Mouse (Mus musculus): Measurements from ENCODE around the gene Tjp1. TPM values are rescaled to one million over a fixed set of nuclear protein-coding genes. Genes with fewer than 3 reads are reported as not detected.

The Tjp1 gene
- polyA plus RNA-seq, 1 experiment from 2014 or later, result 13.4 TPM

GRCm38 (mm10) chr7:65375176-65375575, 152.4 kb downstream of the Tjp1 start:
- H3K4me3 ChIP-seq (ENCODE audit: low read depth, low read length), result no peak overlapping the region
- H3K4me1 ChIP-seq (ENCODE audit: control insufficient read depth, insufficient read depth, low read length), result 0 out of 2 replicates have a peak, but pooled peaks cover 5% of the 10 kb centered on the region
- no peaks in the 10 kb centered on the region for H3K9me3 ChIP-seq (ENCODE audit: control insufficient read depth, low read depth, low read length)
- H3K9ac ChIP-seq (replicated peaks; ENCODE audit: low read depth, low read length), result no peak overlapping the region
- WGBS, result 61% methylated on average over 8 of the region's 8 CpGs
- H3K27me3 ChIP-seq (ENCODE audit: control insufficient read depth, insufficient read depth, low read length), result no peaks in the 10 kb centered on the region
- no peak for ATAC-seq (ENCODE audit: insufficient number of reproducible peaks, insufficient read depth, low FRiP score, low read depth)
- no peak overlapping the region for H3K4me2 ChIP-seq (replicated peaks; ENCODE audit: low read depth, low read length)
- no peaks in the 10 kb centered on the region for H3K36me3 ChIP-seq (ENCODE audit: control insufficient read depth, insufficient read depth, low read length)
- H3K27ac ChIP-seq (ENCODE audit: low read length), result no peak overlapping the region; the same call in 1 of the 2 replicates

- Histone ChIP-seq H3K4me2 (replicated peaks; ENCODE audit: low read depth, low read length) (no peak overlapping the region), H3K27me3 (ENCODE audit: control insufficient read depth, insufficient read depth, low read length) (no peaks in the 10 kb centered on the region), H3K4me3 (ENCODE audit: low read depth, low read length) (no peak overlapping the region), H3K36me3 (ENCODE audit: control insufficient read depth, insufficient read depth, low read length) (no peaks in the 10 kb centered on the region), H3K27ac (ENCODE audit: low read length) (no peak overlapping the region), H3K9me3 (ENCODE audit: control insufficient read depth, low read depth, low read length) (no peaks in the 10 kb centered on the region), H3K4me1 (ENCODE audit: control insufficient read depth, insufficient read depth, low read length) (peaks cover 9% of the 10 kb centered on the region; the same call in 1 of the 2 replicates), H3K9ac (replicated peaks; ENCODE audit: low read depth, low read length) (no peak overlapping the region)
- WGBS, result 88% methylated on average over 8 of the region's 8 CpGs
- ATAC-seq (ENCODE audit: insufficient number of reproducible peaks, insufficient read depth, low FRiP score, low read depth), result no peak
Measured at GRCm38 (mm10) chr7:65373336-65373735, 154.2 kb downstream of the Tjp1 start.

- no peak for ATAC-seq (ENCODE audit: insufficient number of reproducible peaks, insufficient read depth, low FRiP score, low read depth)
- peak overlapping the region; percentile 82 for H3K4me3 ChIP-seq (ENCODE audit: low read depth, low read length)
- H3K27ac ChIP-seq (ENCODE audit: low read length), result peak overlapping the region; percentile 94; the same call in 1 of the 2 replicates
- peaks cover 9% of the 10 kb centered on the region; the same call in 1 of the 2 replicates for H3K4me1 ChIP-seq (ENCODE audit: control insufficient read depth, insufficient read depth, low read length)
- no peaks in the 10 kb centered on the region for H3K36me3 ChIP-seq (ENCODE audit: control insufficient read depth, insufficient read depth, low read length)
- 45% methylated on average over 6 of the region's 6 CpGs for WGBS
- no peaks in the 10 kb centered on the region for H3K9me3 ChIP-seq (ENCODE audit: control insufficient read depth, low read depth, low read length)
- no peaks in the 10 kb centered on the region for H3K27me3 ChIP-seq (ENCODE audit: control insufficient read depth, insufficient read depth, low read length)
- peak overlapping the region; percentile 70 for H3K4me2 ChIP-seq (replicated peaks; ENCODE audit: low read depth, low read length)
- H3K9ac ChIP-seq (replicated peaks; ENCODE audit: low read depth, low read length), result peak overlapping the region; percentile 70
Measured at GRCm38 (mm10) chr7:65371765-65372164, 155.8 kb downstream of the Tjp1 start.

GRCm38 (mm10) chr7:65370787-65371616, 156.6 kb downstream of the Tjp1 start:
- Histone ChIP-seq H3K27me3 (ENCODE audit: control insufficient read depth, insufficient read depth, low read length) (no peaks in the 10 kb centered on the region), H3K9me3 (ENCODE audit: control insufficient read depth, low read depth, low read length) (no peaks in the 10 kb centered on the region), H3K4me1 (ENCODE audit: control insufficient read depth, insufficient read depth, low read length) (peaks cover 9% of the 10 kb centered on the region; the same call in 1 of the 2 replicates), H3K4me2 (replicated peaks; ENCODE audit: low read depth, low read length) (peak overlapping the region; percentile 70), H3K27ac (ENCODE audit: low read length) (peak overlapping the region; percentile 94), H3K9ac (replicated peaks; ENCODE audit: low read depth, low read length) (peak overlapping the region; percentile 70), H3K36me3 (ENCODE audit: control insufficient read depth, insufficient read depth, low read length) (no peaks in the 10 kb centered on the region), H3K4me3 (ENCODE audit: low read depth, low read length) (peak overlapping the region; percentile 82)
- under 1% methylated on average over 83 of the region's 92 CpGs for WGBS
- peak; percentile 94 for ATAC-seq (ENCODE audit: insufficient number of reproducible peaks, insufficient read depth, low FRiP score, low read depth)

- Histone ChIP-seq H3K4me3 (ENCODE audit: low read depth, low read length) (peak overlapping the region; percentile 82), H3K4me2 (replicated peaks; ENCODE audit: low read depth, low read length) (peak overlapping the region; percentile 70), H3K27ac (ENCODE audit: low read length) (peak overlapping the region; percentile 94), H3K36me3 (ENCODE audit: control insufficient read depth, insufficient read depth, low read length) (no peaks in the 10 kb centered on the region), H3K27me3 (ENCODE audit: control insufficient read depth, insufficient read depth, low read length) (no peaks in the 10 kb centered on the region), H3K4me1 (ENCODE audit: control insufficient read depth, insufficient read depth, low read length) (peaks cover 9% of the 10 kb centered on the region; the same call in 1 of the 2 replicates), H3K9ac (replicated peaks; ENCODE audit: low read depth, low read length) (peak overlapping the region; percentile 70), H3K9me3 (ENCODE audit: control insufficient read depth, low read depth, low read length) (no peaks in the 10 kb centered on the region)
- ATAC-seq (ENCODE audit: insufficient number of reproducible peaks, insufficient read depth, low FRiP score, low read depth), result peak; percentile 51
- WGBS, result 0% methylated on average over 30 of the region's 46 CpGs
Measured at GRCm38 (mm10) chr7:65370381-65370786, 157.2 kb downstream of the Tjp1 start.

DNA sequence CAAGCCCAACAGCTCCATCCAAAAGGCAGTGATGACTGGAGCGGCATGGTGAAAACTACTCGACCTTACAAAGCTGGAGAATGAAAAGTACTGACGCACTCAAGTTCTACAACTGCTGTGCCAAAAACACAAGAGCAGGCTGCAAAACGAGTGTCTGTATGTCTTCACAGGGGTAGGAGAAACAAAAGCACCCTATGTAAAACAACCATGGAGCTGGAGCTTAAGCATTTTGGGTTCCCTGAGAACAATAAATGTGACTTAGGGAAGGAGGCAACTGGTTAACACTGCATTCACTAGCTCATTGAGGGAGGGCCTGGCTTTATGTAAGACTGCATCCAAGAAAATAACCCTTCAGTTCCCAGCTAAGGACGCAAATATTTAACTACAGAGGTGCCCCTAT, 158.5 kb downstream of the Tjp1 start:
- WGBS, result 21% methylated on average over 5 of the region's 5 CpGs
- no peak overlapping the region for H3K27ac ChIP-seq (ENCODE audit: low read length)

GRCm38 (mm10) chr7:65367386-65368245, 160.0 kb downstream of the Tjp1 start:
- Histone ChIP-seq H3K36me3 (ENCODE audit: control insufficient read depth, insufficient read depth, low read length) (no peaks in the 10 kb centered on the region), H3K27ac (ENCODE audit: low read length) (no peak overlapping the region), H3K4me1 (ENCODE audit: control insufficient read depth, insufficient read depth, low read length) (peaks cover 9% of the 10 kb centered on the region; the same call in 1 of the 2 replicates), H3K9ac (replicated peaks; ENCODE audit: low read depth, low read length) (no peak overlapping the region), H3K4me3 (ENCODE audit: low read depth, low read length) (no peak overlapping the region), H3K9me3 (ENCODE audit: control insufficient read depth, low read depth, low read length) (no peaks in the 10 kb centered on the region), H3K4me2 (replicated peaks; ENCODE audit: low read depth, low read length) (no peak overlapping the region), H3K27me3 (ENCODE audit: control insufficient read depth, insufficient read depth, low read length) (no peaks in the 10 kb centered on the region)
- ATAC-seq (ENCODE audit: insufficient number of reproducible peaks, insufficient read depth, low FRiP score, low read depth), result no peak
- 71% methylated on average over 16 of the region's 16 CpGs for WGBS

More for the DNA sequence above, 158.5 kb downstream of the Tjp1 start:
- H3K9ac ChIP-seq (replicated peaks; ENCODE audit: low read depth, low read length), result 0 out of 2 replicates have a peak overlapping the region, but pooled peaks have one; percentile 21
- peaks cover 9% of the 10 kb centered on the region; the same call in 1 of the 2 replicates for H3K4me1 ChIP-seq (ENCODE audit: control insufficient read depth, insufficient read depth, low read length)
- peak overlapping the region; percentile 70 for H3K4me2 ChIP-seq (replicated peaks; ENCODE audit: low read depth, low read length)
- no peaks in the 10 kb centered on the region for H3K36me3 ChIP-seq (ENCODE audit: control insufficient read depth, insufficient read depth, low read length)
- H3K27me3 ChIP-seq (ENCODE audit: control insufficient read depth, insufficient read depth, low read length), result no peaks in the 10 kb centered on the region
- H3K4me3 ChIP-seq (ENCODE audit: low read depth, low read length), result peak overlapping the region; percentile 82
- no peak for ATAC-seq (ENCODE audit: insufficient number of reproducible peaks, insufficient read depth, low FRiP score, low read depth)
- H3K9me3 ChIP-seq (ENCODE audit: control insufficient read depth, low read depth, low read length), result no peaks in the 10 kb centered on the region

DNA sequence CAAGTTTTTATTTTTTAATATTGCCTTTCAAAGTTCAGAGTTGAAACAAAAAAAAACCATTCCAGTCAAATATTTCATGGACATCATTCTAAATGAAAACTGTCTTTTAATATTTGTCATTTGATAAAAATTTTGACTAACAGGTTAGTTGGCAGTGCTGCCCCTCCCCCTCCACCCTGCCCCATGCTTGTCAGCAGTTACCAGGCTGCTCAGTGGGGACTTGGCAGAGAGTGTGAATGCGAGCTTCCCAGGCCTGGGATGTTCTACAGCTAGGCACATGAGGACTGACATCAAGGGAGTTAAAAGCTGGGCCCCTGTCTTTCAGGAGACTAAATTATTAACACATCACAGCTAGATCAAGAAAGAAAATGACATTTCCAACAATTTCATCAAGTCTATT, 161.4 kb downstream of the Tjp1 start:
- Histone ChIP-seq H3K27me3 (ENCODE audit: control insufficient read depth, insufficient read depth, low read length) (no peaks in the 10 kb centered on the region), H3K9me3 (ENCODE audit: control insufficient read depth, low read depth, low read length) (no peaks in the 10 kb centered on the region), H3K4me2 (replicated peaks; ENCODE audit: low read depth, low read length) (no peak overlapping the region), H3K27ac (ENCODE audit: low read length) (no peak overlapping the region), H3K36me3 (ENCODE audit: control insufficient read depth, insufficient read depth, low read length) (no peaks in the 10 kb centered on the region), H3K9ac (replicated peaks; ENCODE audit: low read depth, low read length) (no peak overlapping the region), H3K4me1 (ENCODE audit: control insufficient read depth, insufficient read depth, low read length) (peaks cover 10% of the 10 kb centered on the region; the same call in 1 of the 2 replicates), H3K4me3 (ENCODE audit: low read depth, low read length) (no peak overlapping the region)
- ATAC-seq (ENCODE audit: insufficient number of reproducible peaks, insufficient read depth, low FRiP score, low read depth), result no peak
- 33% methylated on average over 1 of the region's 1 CpGs for WGBS
